Mouse (Mus musculus): ENCODE data around the gene Npat.

GRCm38 (mm10) chr9:53607192-53607591 lies 70.3 kb downstream of the Npat start:
- TF ChIP-seq CTCF (IDR thresholded peaks at IDR 0.05; ENCODE audit: control insufficient read depth, insufficient read depth, low read length) (no peak), POLR2A (IDR thresholded peaks at IDR 0.05; ENCODE audit: borderline replicate concordance, control insufficient read depth, low read depth, low read length) (no peak)
